Mouse (Mus musculus): ENCODE results near the gene Chid1. TPM values are rescaled to one million over a fixed set of nuclear protein-coding genes. Genes with fewer than 3 reads are reported as not detected.
A peak's percentile ranks its signal among the peaks of the same experiment; 100 is the strongest.

Gene Chid1
- polyA plus RNA-seq, 1 experiment from 2014 or later, result 36.3 TPM

DNA sequence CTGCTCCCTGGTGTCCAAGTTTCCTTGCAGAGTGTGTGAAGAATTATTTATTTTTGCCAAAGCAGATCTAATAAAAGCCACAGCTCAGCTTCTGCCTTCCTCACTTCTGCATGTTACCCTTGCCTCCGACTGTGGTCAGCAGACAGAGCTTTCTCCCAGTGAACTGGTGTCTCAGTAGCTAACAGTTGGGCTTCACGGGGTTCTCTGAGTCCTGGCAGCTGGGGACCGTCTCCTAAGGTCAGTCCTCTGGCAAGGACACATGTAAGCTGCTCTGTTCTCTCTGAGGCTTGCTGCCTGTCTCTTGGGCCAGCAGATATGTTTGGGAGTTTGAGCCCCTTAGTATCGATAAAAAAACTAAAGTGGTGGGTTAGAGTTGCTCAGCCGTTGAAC, 79.7 kb downstream of the Chid1 start:
- Histone ChIP-seq H3K27me3 (replicated peaks) (peaks cover 60% of the 10 kb centered on the region), H3K4me3 (no peak overlapping the region), H3K36me3 (peaks cover 24% of the 10 kb centered on the region), H3K9me3 (no peaks in the 10 kb centered on the region), H3K9ac (no peak overlapping the region), H3K4me2 (no peak overlapping the region), H3K27ac (replicated peaks) (no peak overlapping the region), H3K4me1 (peaks cover 49% of the 10 kb centered on the region)
- WGBS, result 57% methylated on average over 5 of the region's 5 CpGs
- no peak for ATAC-seq (ENCODE audit: extremely low read depth, insufficient number of reproducible peaks, low FRiP score, low TSS enrichment)

DNA sequence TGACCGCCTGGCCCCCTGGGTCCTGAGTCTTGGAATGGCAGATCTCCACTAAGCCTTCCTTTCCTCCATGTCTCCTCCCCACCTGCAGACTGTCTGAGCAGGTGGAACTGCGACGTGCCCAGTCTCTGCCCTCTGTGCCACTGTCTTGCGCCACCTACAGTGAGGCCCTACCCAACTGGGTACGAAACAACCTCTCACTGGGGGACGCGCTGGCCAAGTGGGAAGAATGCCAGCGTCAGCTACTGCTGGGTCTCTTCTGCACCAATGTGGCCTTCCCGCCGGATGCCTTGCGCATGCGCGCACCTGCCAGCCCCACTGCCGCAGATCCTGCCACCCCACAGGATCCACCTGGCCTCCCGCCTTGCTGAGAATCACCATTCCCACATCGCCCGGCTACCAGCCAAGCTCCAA, 80.4 kb downstream of the Chid1 start:
- Histone ChIP-seq H3K4me1 (peaks cover 48% of the 10 kb centered on the region), H3K9me3 (no peaks in the 10 kb centered on the region), H3K36me3 (peaks cover 24% of the 10 kb centered on the region), H3K4me2 (no peak overlapping the region), H3K9ac (no peak overlapping the region), H3K27me3 (replicated peaks) (peaks cover 53% of the 10 kb centered on the region), H3K27ac (replicated peaks) (no peak overlapping the region), H3K4me3 (no peak overlapping the region)
- ATAC-seq (ENCODE audit: extremely low read depth, insufficient number of reproducible peaks, low FRiP score, low TSS enrichment), result no peak
- WGBS, result 85% methylated on average over 17 of the region's 17 CpGs

DNA sequence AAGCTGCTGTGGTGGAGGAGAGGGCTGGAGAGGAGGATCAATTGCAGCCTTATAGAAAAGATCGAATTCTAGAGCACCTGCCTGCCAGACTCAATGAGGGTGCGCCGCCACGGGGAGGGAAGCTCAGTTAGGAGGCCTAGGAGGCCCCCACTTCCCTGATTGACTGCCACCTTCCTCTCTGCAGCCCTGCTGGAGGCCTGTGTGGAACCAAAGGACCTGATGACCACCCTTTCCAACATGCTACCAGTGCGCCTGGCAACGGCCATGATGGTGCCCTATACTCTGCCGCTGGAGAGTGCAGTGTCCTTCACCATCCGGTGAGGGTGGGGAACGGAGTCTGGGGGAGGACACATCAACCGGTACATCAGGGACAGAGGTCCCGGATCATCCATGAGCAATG, 81.0 kb downstream of the Chid1 start:
- H3K9ac ChIP-seq, result no peak overlapping the region
- peaks cover 46% of the 10 kb centered on the region for H3K27me3 ChIP-seq (replicated peaks)
- peaks cover 24% of the 10 kb centered on the region for H3K36me3 ChIP-seq
- H3K4me2 ChIP-seq, result no peak overlapping the region
- H3K4me3 ChIP-seq, result no peak overlapping the region
- no peak overlapping the region for H3K27ac ChIP-seq (replicated peaks)
- H3K4me1 ChIP-seq, result peaks cover 43% of the 10 kb centered on the region
- WGBS, result 89% methylated on average over 11 of the region's 11 CpGs
- no peaks in the 10 kb centered on the region for H3K9me3 ChIP-seq
- ATAC-seq (ENCODE audit: extremely low read depth, insufficient number of reproducible peaks, low FRiP score, low TSS enrichment), result no peak

DNA sequence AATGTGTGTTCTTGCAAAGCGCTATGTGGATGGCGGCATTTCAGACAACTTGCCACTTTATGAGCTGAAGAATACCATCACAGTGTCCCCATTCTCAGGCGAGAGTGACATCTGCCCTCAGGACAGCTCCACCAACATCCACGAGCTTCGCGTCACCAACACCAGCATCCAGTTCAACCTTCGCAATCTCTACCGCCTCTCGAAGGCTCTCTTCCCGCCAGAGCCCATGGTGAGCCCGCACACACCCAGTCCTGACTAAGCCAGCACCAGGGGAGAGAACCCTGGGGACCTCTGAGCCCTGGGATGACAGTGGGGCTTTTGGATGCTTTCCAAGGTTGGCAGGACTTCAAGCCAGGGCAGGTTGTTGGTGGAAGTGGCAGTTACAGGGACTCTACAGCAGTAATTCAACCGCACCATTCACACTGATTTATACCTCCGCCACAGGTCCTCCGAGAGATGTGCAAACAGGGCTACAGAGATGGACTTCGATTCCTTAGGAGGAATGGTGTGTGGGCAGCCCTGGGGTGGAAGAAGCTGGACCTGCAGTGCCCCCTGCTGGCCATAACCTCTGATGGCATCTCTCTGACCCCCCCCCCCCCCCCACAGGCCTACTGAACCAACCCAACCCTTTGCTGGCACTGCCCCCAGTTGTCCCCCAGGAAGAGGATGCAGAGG, 81.5 kb downstream of the Chid1 start:
- no peak overlapping the region for H3K9ac ChIP-seq
- H3K36me3 ChIP-seq, result peaks cover 24% of the 10 kb centered on the region
- H3K4me1 ChIP-seq, result peaks cover 38% of the 10 kb centered on the region
- H3K27me3 ChIP-seq (replicated peaks), result peaks cover 41% of the 10 kb centered on the region
- WGBS, result 83% methylated on average over 15 of the region's 15 CpGs
- H3K4me2 ChIP-seq, result no peak overlapping the region
- H3K4me3 ChIP-seq, result no peak overlapping the region
- no peak overlapping the region for H3K27ac ChIP-seq (replicated peaks)
- H3K9me3 ChIP-seq, result no peaks in the 10 kb centered on the region
- no peak for ATAC-seq (ENCODE audit: extremely low read depth, insufficient number of reproducible peaks, low FRiP score, low TSS enrichment)

DNA sequence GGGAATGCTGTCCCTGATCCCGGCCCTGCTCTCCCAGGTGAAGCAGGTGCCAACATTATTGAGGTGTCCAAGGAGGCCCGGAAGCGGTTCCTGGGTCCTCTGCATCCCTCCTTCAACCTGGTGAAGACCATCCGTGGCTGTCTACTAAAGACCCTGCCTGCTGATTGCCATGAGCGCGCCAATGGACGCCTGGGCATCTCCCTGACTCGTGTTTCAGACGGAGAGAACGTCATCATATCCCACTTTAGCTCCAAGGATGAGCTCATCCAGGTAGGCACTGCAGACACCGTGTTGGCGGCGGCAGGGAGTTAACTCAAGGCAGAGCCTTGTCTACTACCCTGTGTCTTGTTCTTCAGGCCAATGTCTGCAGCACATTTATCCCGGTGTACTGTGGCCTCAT, 82.4 kb downstream of the Chid1 start:
- no peak overlapping the region for H3K9ac ChIP-seq
- H3K36me3 ChIP-seq, result peaks cover 26% of the 10 kb centered on the region
- peaks cover 34% of the 10 kb centered on the region for H3K4me1 ChIP-seq
- no peak overlapping the region for H3K27ac ChIP-seq (replicated peaks)
- 85% methylated on average over 14 of the region's 14 CpGs for WGBS
- no peak for ATAC-seq (ENCODE audit: extremely low read depth, insufficient number of reproducible peaks, low FRiP score, low TSS enrichment)
- H3K27me3 ChIP-seq (replicated peaks), result peaks cover 32% of the 10 kb centered on the region
- H3K4me3 ChIP-seq, result no peak overlapping the region
- H3K4me2 ChIP-seq, result no peak overlapping the region
- no peaks in the 10 kb centered on the region for H3K9me3 ChIP-seq

DNA sequence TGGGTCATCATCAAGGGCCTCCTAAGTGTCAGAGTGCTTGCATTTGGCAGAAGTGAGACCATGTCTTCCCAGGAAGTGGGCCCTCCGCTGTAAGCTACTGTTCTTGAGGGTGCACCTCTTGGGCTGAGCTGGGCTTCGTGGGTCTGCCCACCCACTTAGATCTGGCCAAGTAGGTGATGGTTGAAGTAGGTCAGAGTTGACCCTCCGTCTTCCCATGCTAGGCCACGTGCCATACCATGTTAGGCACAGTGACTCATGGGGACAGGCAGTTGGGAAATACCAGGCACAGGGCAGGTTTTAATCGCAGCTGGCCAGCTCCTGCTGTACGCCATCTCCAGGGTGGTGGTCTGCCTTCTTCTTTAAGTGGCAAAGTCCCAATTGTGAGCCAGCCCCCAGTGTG, 82.9 kb downstream of the Chid1 start:
- WGBS, result 81% methylated on average over 6 of the region's 6 CpGs
- peaks cover 31% of the 10 kb centered on the region for H3K36me3 ChIP-seq
- no peaks in the 10 kb centered on the region for H3K9me3 ChIP-seq
- peak overlapping the region; percentile 90 for H3K4me2 ChIP-seq
- no peak for ATAC-seq (ENCODE audit: extremely low read depth, insufficient number of reproducible peaks, low FRiP score, low TSS enrichment)
- H3K27ac ChIP-seq (replicated peaks), result no peak overlapping the region
- no peak overlapping the region; the same call in 1 of the 2 replicates for H3K9ac ChIP-seq
- peak overlapping the region; percentile 79 for H3K4me3 ChIP-seq
- H3K4me1 ChIP-seq, result peaks cover 29% of the 10 kb centered on the region
- H3K27me3 ChIP-seq (replicated peaks), result peaks cover 27% of the 10 kb centered on the region

DNA sequence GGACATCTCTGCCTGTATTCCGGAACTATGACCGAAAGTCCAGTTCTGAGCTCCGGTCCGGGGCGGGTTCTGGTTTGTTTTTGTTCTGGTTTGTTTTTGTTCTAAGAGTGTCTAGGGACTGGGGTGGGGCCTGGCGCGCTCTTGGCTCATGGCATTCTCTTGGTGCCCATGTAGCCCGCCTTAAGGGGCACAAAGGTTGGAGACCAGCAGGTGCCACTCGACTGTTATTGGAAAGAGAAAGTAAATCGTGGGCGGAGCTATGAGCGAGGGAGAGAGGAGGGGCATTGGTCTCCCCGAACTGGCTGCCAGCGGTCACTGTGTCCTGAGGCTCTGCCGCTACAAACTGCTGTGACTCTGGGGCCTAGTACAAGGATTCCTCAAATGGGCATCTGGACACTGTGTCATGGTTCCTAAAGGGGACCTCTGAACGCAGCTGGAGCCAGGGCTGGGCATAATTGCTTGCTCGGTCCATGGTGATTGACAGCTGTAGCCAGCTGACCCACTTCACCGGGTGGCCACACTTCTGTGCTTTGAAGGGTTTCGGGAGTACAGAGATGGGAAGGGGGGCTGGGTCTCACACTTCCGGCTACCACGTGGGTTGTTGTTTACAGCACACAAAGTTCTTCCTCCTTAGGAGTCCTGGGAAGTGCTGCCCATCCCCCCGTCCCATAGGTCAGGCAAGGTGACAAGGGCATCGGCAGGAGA, 83.9 kb downstream of the Chid1 start:
- 2% methylated on average over 23 of the region's 23 CpGs for WGBS
- peak; percentile 12 for ATAC-seq (ENCODE audit: extremely low read depth, insufficient number of reproducible peaks, low FRiP score, low TSS enrichment)
- peak overlapping the region; percentile 87 for H3K9ac ChIP-seq
- peak overlapping the region; percentile 90 for H3K4me2 ChIP-seq
- H3K36me3 ChIP-seq, result peaks cover 40% of the 10 kb centered on the region
- no peaks in the 10 kb centered on the region for H3K9me3 ChIP-seq
- H3K4me1 ChIP-seq, result peaks cover 21% of the 10 kb centered on the region
- H3K27me3 ChIP-seq (replicated peaks), result peaks cover 17% of the 10 kb centered on the region
- H3K4me3 ChIP-seq, result peak overlapping the region; percentile 79
- peak overlapping the region; percentile 87 for H3K27ac ChIP-seq (replicated peaks)

DNA sequence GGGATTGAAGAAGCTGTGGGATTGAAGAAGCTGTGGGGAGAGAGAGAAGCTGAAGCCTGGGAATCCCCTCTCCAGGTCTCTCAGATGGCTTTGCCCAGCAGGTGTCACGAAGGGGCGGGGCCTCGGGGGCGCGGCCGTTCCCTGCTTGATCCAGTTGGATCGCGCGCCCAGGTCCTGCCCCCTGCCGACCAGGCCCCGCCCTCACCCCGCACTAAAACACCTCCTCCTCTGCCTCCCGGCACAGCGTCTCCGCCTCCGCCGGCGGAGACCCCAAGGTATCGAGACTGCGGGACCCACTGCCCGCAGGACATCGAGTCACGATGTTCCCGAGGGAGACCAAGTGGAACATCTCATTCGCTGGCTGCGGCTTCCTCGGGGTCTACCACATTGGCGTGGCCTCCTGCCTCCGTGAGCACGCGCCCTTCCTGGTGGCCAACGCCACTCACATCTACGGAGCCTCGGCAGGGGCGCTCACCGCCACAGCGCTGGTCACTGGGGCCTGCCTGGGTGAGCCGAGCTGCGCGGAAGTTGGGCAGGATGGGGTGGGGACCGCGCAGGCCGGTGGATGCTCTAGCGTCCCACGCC, 84.6 kb downstream of the Chid1 start, which contains the start of gene Pnpla2:
Gene Pnpla2 (plus strand): TSS at position 232 of the 585 bp plus-strand sequence.
- H3K36me3 ChIP-seq, result peaks cover 47% of the 10 kb centered on the region
- H3K4me3 ChIP-seq, result peak within 1 kb of the TSS; percentile 79
- peaks cover 21% of the 10 kb centered on the region for H3K4me1 ChIP-seq
- WGBS, result under 1% methylated on average over 45 of the region's 45 CpGs
- H3K4me2 ChIP-seq, result peak within 1 kb of the TSS; percentile 90
- H3K9ac ChIP-seq, result peak within 1 kb of the TSS; percentile 87
- ATAC-seq (ENCODE audit: extremely low read depth, insufficient number of reproducible peaks, low FRiP score, low TSS enrichment), result peak; percentile 80
- H3K9me3 ChIP-seq, result no peaks in the 10 kb centered on the region
- H3K27me3 ChIP-seq (replicated peaks), result peaks cover 12% of the 10 kb centered on the region; the same call in 1 of the 2 replicates
- peak within 1 kb of the TSS; percentile 87 for H3K27ac ChIP-seq (replicated peaks)

DNA sequence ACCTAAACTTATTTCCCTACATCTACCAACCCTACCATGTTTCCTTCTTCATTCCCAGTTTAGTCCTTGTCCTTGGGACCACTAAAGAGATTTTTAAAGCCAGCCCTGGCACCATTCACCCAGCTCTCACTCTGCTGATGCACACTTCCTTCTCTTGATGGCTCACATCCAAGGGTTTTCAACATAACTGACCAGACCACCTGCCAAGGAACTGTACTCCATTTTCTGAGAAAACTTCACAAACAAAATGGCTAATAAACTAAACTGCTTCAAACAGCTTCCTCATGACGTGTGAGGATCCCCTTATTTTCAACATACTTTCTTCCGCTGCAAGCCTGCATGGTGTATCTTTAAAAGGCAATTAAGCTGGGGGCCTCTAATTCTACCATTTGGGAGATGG, 86.0 kb downstream of the Chid1 start:
- WGBS, result 72% methylated on average over 2 of the region's 2 CpGs
- Histone ChIP-seq H3K9me3 (no peaks in the 10 kb centered on the region), H3K9ac (no peak overlapping the region), H3K27me3 (replicated peaks) (0 out of 2 replicates have a peak, but pooled peaks cover under 1% of the 10 kb centered on the region), H3K27ac (replicated peaks) (no peak overlapping the region), H3K4me2 (no peak overlapping the region), H3K4me1 (peaks cover 28% of the 10 kb centered on the region), H3K4me3 (no peak overlapping the region), H3K36me3 (peaks cover 51% of the 10 kb centered on the region)
- ATAC-seq (ENCODE audit: extremely low read depth, insufficient number of reproducible peaks, low FRiP score, low TSS enrichment), result no peak

DNA sequence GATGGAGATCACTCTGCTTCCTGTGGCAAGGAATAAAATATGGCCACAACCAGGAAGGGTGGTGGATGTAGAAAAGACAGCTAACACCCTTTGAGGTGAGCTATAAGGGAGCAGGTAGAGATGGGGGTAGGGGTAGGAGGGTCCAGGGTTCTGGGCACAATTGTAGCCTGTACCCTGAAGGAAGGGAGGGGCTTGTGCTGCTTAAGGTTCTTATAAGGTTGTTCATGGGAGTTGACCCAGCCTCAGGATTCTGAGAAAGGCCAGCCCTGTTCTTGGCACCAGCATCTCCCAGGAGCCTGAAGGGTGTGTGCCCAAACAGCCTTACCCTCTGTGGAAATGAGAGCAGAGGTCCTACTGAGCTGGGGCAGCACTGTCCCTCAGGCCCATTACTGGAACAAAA, 87.7 kb downstream of the Chid1 start:
- Histone ChIP-seq H3K9me3 (no peaks in the 10 kb centered on the region), H3K27ac (replicated peaks) (no peak overlapping the region)

DNA sequence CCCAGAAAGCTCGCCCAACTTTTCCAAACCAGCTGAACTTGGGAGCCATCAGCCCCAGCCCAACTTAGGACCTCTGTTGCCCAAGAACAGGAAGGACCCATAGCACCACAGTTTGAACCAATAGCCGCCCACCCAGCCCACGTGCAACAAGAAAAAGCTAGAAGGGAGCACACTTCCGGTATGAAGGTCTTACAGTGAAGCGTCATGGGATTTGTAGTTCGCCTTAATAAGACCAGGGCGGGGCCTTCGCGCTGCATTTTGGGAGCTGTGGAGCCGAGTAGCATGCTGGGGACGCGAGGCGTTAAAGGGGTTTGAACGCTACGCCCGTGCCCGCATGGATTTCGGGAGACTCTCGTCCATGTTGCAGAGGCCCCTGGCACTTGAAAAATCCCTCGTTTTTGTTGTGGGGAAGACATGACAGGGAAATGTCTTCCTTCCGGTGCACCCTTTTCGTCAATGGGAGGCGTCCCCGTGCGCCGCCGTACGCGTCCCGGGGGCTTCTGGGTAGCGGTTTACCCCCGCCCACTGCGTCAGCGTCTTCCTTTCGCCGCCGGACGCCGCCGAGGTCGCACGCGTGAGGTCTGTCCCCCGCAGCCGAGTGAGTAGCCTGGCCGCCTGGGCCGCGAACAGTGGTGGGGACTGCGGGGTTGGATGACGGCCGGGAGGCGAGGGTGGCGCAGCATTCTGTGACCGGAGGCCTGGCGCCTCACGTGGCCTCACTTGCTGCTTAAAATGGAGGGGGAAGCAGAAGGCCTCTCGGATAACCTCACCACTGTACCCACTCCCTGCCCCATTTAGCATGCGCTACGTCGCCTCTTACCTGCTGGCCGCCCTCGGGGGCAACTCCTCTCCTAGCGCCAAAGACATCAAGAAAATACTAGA, 92.3 kb downstream of the Chid1 start, which contains the start of gene Rplp2:
Gene Rplp2 (plus strand): TSS at position 261 of the 882 bp plus-strand sequence.
- H3K4me2 ChIP-seq, result peak within 1 kb of the TSS; percentile 95
- H3K27me3 ChIP-seq (replicated peaks), result no peaks in the 10 kb centered on the region
- WGBS, result under 1% methylated on average over 63 of the region's 63 CpGs
- peaks cover 37% of the 10 kb centered on the region for H3K4me1 ChIP-seq
- peaks cover 41% of the 10 kb centered on the region for H3K36me3 ChIP-seq
- H3K9ac ChIP-seq, result peak within 1 kb of the TSS; percentile 96
- peak within 1 kb of the TSS; percentile 88 for H3K27ac ChIP-seq (replicated peaks)
- ATAC-seq (ENCODE audit: extremely low read depth, insufficient number of reproducible peaks, low FRiP score, low TSS enrichment), result peak; percentile 91
- peak within 1 kb of the TSS; percentile 85 for H3K4me3 ChIP-seq
- no peaks in the 10 kb centered on the region for H3K9me3 ChIP-seq

More for the DNA sequence above, 87.7 kb downstream of the Chid1 start:
- H3K4me1 ChIP-seq, result peaks cover 33% of the 10 kb centered on the region
- H3K36me3 ChIP-seq, result peaks cover 41% of the 10 kb centered on the region
- no peak overlapping the region for H3K4me3 ChIP-seq
- no peaks in the 10 kb centered on the region for H3K27me3 ChIP-seq (replicated peaks)
- no peak overlapping the region for H3K4me2 ChIP-seq
- ATAC-seq (ENCODE audit: extremely low read depth, insufficient number of reproducible peaks, low FRiP score, low TSS enrichment), result no peak
- no peak overlapping the region for H3K9ac ChIP-seq

Measured in heart, embryonic 13.5 days (tissue).